In the genomic region with DNA sequence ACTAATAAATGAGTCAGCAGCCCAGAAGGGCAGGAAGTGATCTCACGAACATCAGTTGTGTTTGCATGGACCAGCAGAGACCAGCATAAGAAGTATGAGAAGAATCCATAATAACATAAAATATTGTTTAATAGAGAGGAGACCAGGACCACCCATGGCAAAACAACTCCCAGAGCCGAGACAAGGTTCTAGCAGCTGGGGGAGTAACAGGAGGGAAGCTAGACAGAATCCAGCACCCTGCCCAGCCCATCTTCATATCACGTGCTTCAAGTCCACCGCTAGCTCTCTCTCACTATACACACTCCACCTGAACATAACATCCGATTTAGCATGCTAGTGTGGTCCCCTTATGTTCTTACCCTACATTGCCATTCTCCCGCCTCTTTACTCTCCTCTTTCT, we compare ENCODE assay signal across 16 mouse cellular contexts.
"Had no signal": no experiment of that assay in that cellular context is flagged by ENCODE, and none has a peak within 500 bp of the region (broad histone marks: within the 10 kb centered on the region; RNA-seq: fewer than 3 reads in every experiment).

No protein-coding gene starts in this region.

- H3K9ac ChIP-seq: neural tube, embryonic 13.5 days; neural tube, embryonic 15.5 days; stomach, embryonic 15.5 days had no signal

- DNase-seq: retina, postnatal 1 day; right cerebral cortex, adult 18-20 months; right cerebral cortex, postnatal 14 days; right cerebral cortex, postnatal 25 days; right cerebral cortex, postnatal 4 days; spleen, adult 18-20 months; thymus, adult 18-20 months; thymus, adult 2 months; thymus, postnatal 14 days; thymus, postnatal 25 days; thymus, postnatal 36 days; thymus, postnatal 4 days had no signal

- H3K36me3 ChIP-seq: neural tube, embryonic 13.5 days; neural tube, embryonic 15.5 days; stomach, embryonic 15.5 days had no signal

- H3K4me1 ChIP-seq: neural tube, embryonic 13.5 days; neural tube, embryonic 15.5 days; stomach, embryonic 15.5 days had no signal

- H3K9me3 ChIP-seq: neural tube, embryonic 13.5 days; neural tube, embryonic 15.5 days; stomach, embryonic 15.5 days had no signal

- H3K27me3 ChIP-seq: neural tube, embryonic 13.5 days; neural tube, embryonic 15.5 days; stomach, embryonic 15.5 days had no signal

- H3K4me2 ChIP-seq: neural tube, embryonic 13.5 days; neural tube, embryonic 15.5 days; stomach, embryonic 15.5 days had no signal

- H3K4me3 ChIP-seq: neural tube, embryonic 13.5 days; neural tube, embryonic 15.5 days; stomach, embryonic 15.5 days had no signal

- H3K27ac ChIP-seq: neural tube, embryonic 13.5 days; neural tube, embryonic 15.5 days; stomach, embryonic 15.5 days; stomach, postnatal 0 days had no signal
